Mouse (Mus musculus) limb, embryonic 11.5 days (tissue): Measurements from ENCODE around the gene Kcnq4. TPM values are rescaled to one million over a fixed set of nuclear protein-coding genes. Genes with fewer than 3 reads are reported as not detected.

Source experiments
- ATAC-seq: fragments of 200-750 bp; cut with Nextera tagmentation; 2 replicates; pipeline ENCODE4 v1.8.0; 2017; ENCODE audit warnings: low read depth; ENCODE audit not compliant: insufficient number of reproducible peaks, low FRiP score, low TSS enrichment
- DNase-seq: peaks from one replicate; pipeline ENCODE4 v3.0.0-alpha.2; 2015; ENCODE audit warnings: low spot score
- H3K27ac ChIP-seq: fragments of 300-500 bp; sonication (generic); replicated peaks from 2 replicates; pipeline ENCODE4 v1.5.1; 2014; ENCODE audit warnings: low read depth, mild to moderate bottlenecking, low read length
- H3K27me3 ChIP-seq: fragments of 300-500 bp; sonication (generic); 2 replicates; pipeline ENCODE4 v1.6.1; 2014; ENCODE audit warnings: mild to moderate bottlenecking, low read length, mixed read lengths; ENCODE audit not compliant: control insufficient read depth, insufficient read depth
- H3K36me3 ChIP-seq: fragments of 300-500 bp; sonication (generic); 2 replicates; pipeline ENCODE4 v1.6.1; 2014; ENCODE audit warnings: mild to moderate bottlenecking, low read length, moderate library complexity, mixed read lengths; ENCODE audit not compliant: control insufficient read depth, insufficient read depth
- H3K4me1 ChIP-seq: fragments of 300-500 bp; sonication (generic); 2 replicates; pipeline ENCODE4 v1.6.1; 2014; ENCODE audit warnings: low read length, mixed read lengths; ENCODE audit not compliant: control insufficient read depth, insufficient read depth
- H3K4me2 ChIP-seq: fragments of 300-500 bp; sonication (generic); 2 replicates; pipeline ENCODE4 v1.6.1; 2014; ENCODE audit warnings: low read depth, mild to moderate bottlenecking, moderate library complexity; ENCODE audit not compliant: severe bottlenecking
- H3K4me3 ChIP-seq: fragments of 300-500 bp; sonication (generic); 2 replicates; pipeline ENCODE4 v1.5.1; 2014; ENCODE audit warnings: low read depth, low read length
- H3K9ac ChIP-seq: fragments of 300-500 bp; sonication (generic); 2 replicates; pipeline ENCODE4 v1.6.1; 2014; ENCODE audit warnings: mild to moderate bottlenecking, low read length
- H3K9me3 ChIP-seq: fragments of 300-500 bp; sonication (generic); 2 replicates; pipeline ENCODE4 v1.6.1; 2016; ENCODE audit warnings: low read length; ENCODE audit not compliant: control insufficient read depth
- WGBS: fragments of 180-500 bp; shearing (Covaris S2); extraction: QIAGEN DNeasy Blood & Tissue Kit; methylation state at CpG from one replicate; pipeline ENCODE4 v1.1.7; 2014; 5-methylcytosine and 5-hydroxymethylcytosine counted together
- polyA plus RNA-seq: library from polyadenylated mRNA; unstranded; fragments of >200 nt; fragmentation: Nextera tagmentation; extraction: Ambion mirVana; gene quantifications from 2 replicates; pipeline ENCODE4 v1.2.1, GENCODE M21; 2014

Gene Kcnq4
- polyA plus RNA-seq, 1 experiment from 2014 or later, result 5.1 TPM

DNA sequence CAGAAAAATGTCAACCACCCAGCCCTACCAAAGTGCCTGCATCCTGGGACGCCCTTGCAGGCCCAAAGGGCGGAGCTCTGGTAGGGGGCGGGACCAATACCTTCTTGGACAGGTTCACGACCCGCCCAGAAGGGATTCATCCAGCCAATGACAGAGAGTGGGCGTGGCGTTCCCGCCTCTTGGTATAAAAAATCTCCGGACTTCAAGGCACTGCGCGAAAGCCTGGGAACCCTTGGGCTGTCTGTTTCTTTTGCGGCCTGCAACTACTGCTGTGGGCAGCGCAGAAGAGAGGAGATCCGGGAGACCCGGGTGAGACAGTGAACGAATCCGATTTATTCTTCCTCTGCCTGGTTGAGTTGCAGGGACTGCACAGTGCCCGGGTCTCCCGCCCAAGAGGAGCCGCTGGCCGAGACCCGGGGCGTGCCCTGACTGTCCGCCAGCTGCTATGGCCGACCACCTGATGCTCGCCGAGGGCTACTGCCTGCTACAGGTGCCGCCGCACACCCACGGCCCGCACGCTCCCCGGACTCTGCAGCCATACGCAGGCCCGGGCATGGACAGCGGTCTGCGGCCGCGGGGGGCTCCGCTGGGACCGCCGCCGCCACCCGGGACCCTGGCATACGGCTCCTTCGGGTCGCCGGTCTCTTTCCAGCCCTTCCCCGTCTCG lies 81.9 kb downstream of the Kcnq4 start, which contains the start of gene Cited4:
Gene Cited4 (plus strand): TSS at position 215 of the 667 bp plus-strand sequence.
- Histone ChIP-seq H3K9me3 (no peaks in the 10 kb centered on the region), H3K27ac (no peak within 1 kb of the TSS), H3K4me1 (peaks cover 12% of the 10 kb centered on the region), H3K27me3 (peaks cover 30% of the 10 kb centered on the region), H3K4me2 (peak within 1 kb of the TSS; percentile 100), H3K9ac (peak within 1 kb of the TSS; percentile 35), H3K36me3 (no peaks in the 10 kb centered on the region), H3K4me3 (peak within 1 kb of the TSS; percentile 53)
- peak; percentile 88 for ATAC-seq
- DNase-seq, result peak; percentile 90
- WGBS, result under 1% methylated on average over 50 of the region's 50 CpGs

DNA sequence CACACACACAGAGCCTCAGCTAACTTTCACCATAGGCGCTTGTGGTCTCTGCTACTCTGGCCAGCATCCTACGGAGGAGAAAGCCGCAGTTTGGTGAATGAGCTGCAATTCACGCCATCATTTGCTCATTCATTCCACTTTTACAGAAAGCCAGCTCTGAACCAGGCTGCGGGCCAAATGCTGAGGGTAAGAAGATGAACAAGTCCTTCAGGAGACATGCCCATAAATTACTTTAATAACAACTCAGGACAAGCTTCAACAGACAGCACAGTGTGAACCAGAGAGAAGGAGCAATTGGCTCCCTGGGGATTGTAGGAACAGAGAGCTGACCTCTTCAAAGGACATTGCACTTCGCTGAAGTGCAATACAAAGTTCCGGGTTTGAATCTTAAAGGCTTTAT lies 82.6 kb downstream of the Kcnq4 start:
- ATAC-seq (no peak), DNase-seq (no peak)
- Histone ChIP-seq H3K4me1 (peaks cover 12% of the 10 kb centered on the region), H3K9ac (no peak overlapping the region), H3K4me2 (no peak overlapping the region), H3K4me3 (no peak overlapping the region), H3K36me3 (no peaks in the 10 kb centered on the region), H3K27ac (no peak overlapping the region), H3K9me3 (no peaks in the 10 kb centered on the region), H3K27me3 (peaks cover 30% of the 10 kb centered on the region)
- WGBS, result 34% methylated on average over 7 of the region's 7 CpGs

DNA sequence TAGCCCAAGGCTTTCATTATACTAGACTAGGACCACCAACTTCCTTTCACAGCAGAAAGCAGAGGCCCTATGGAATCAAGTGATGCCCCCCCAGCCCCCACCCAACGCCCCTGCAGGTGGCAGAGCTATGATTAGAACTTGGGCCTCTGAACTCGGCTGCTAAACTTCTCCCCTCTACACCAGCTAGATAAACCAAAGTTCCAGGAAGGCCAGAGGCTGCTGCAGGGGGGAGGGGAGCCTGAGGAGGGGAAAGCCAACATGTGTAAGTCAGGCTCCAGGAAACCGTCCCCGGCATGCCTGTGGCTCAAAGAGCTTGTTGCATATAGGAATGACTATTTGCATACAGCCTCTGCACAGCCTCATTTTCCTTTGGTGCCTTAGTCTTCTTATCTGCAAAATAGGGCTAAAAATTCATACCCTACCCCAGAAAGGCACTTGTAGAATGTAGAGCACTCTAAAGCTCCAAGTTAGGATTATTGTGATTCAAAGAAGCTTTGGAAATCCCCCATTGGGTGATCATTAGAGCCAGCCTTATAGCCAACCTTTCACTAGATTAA lies 83.2 kb downstream of the Kcnq4 start:
- Histone ChIP-seq H3K27ac (no peak overlapping the region), H3K36me3 (no peaks in the 10 kb centered on the region), H3K4me2 (no peak overlapping the region), H3K4me3 (no peak overlapping the region), H3K4me1 (peaks cover 12% of the 10 kb centered on the region), H3K9me3 (no peaks in the 10 kb centered on the region), H3K27me3 (peaks cover 30% of the 10 kb centered on the region), H3K9ac (no peak overlapping the region)
- 35% methylated on average over 4 of the region's 4 CpGs for WGBS
- ATAC-seq, result no peak
- DNase-seq, result no peak

DNA sequence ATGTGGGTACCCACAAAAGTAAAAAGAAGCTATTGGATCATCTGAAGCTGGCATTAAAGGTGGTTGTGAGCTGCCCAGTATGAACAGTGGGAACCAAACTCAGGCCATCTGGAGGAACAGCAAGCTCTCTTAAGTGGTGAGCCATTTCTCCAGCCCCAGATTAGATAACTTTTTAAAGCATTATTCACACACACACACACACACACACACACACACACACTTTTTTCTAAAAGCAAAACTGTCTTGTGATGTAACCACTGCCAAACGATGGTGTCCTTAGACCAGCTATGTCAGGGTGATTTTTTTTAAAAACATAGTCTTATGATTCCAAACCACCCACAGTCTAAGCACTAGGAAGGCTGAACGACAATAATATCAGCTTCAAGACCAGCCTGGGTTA lies 83.8 kb downstream of the Kcnq4 start:
- Histone ChIP-seq H3K9me3 (no peaks in the 10 kb centered on the region), H3K4me3 (no peak overlapping the region), H3K36me3 (no peaks in the 10 kb centered on the region), H3K4me2 (no peak overlapping the region), H3K27me3 (peaks cover 30% of the 10 kb centered on the region), H3K4me1 (peaks cover 12% of the 10 kb centered on the region), H3K9ac (no peak overlapping the region), H3K27ac (no peak overlapping the region)
- ATAC-seq (no peak), DNase-seq (no peak)
- 75% methylated on average over 2 of the region's 2 CpGs for WGBS

DNA sequence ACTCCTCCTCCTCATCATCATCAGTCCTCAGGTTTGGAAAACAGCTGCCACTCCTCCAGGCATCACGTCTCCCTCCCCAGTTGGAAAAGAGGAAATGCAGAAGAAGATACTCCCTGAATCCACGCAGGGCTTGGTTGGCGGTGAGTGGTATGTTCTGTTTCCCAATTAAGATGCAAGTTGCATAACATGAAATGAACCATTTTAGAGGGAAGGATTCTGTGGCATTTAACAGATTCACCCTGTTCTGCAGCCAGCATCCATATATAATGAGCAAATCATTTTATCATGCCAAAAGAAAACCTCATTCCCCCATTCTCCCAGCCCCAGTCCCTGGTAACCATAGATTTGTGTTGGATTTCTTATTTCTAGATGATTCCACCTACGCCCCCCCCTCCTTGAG lies 87.9 kb downstream of the Kcnq4 start:
- ATAC-seq, result no peak
- Histone ChIP-seq H3K27me3 (no peaks in the 10 kb centered on the region), H3K4me2 (no peak overlapping the region), H3K9me3 (no peaks in the 10 kb centered on the region), H3K27ac (no peak overlapping the region), H3K4me3 (no peak overlapping the region), H3K36me3 (no peaks in the 10 kb centered on the region), H3K9ac (no peak overlapping the region), H3K4me1 (no peaks in the 10 kb centered on the region)
- no peak for DNase-seq
- 70% methylated on average over 4 of the region's 4 CpGs for WGBS

DNA sequence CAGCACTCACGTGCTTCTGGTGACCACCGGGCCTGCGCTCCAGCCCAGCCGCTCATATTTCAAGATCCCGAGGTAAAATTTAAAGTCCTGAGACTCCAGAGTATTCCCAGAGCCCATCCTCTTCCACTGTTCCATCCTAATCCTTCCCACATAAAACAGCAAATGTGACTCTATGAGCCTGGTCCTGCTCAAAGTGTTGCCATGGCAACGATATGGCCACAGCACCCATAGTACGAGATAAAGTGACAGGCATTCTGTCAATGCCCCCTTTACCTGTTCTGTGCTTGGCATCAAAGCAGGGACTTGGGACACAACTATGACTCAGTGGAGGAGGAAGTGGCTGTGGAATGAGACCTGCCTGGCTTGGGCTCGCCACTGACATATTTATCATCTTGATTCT lies 92.5 kb downstream of the Kcnq4 start:
- Histone ChIP-seq H3K36me3 (no peaks in the 10 kb centered on the region), H3K9me3 (no peaks in the 10 kb centered on the region), H3K4me2 (no peak overlapping the region), H3K9ac (no peak overlapping the region), H3K27ac (no peak overlapping the region), H3K27me3 (peaks cover under 1% of the 10 kb centered on the region; the same call in 1 of the 2 replicates), H3K4me3 (no peak overlapping the region), H3K4me1 (no peaks in the 10 kb centered on the region)
- no peak for DNase-seq
- no peak for ATAC-seq
- WGBS, result 78% methylated on average over 8 of the region's 8 CpGs

DNA sequence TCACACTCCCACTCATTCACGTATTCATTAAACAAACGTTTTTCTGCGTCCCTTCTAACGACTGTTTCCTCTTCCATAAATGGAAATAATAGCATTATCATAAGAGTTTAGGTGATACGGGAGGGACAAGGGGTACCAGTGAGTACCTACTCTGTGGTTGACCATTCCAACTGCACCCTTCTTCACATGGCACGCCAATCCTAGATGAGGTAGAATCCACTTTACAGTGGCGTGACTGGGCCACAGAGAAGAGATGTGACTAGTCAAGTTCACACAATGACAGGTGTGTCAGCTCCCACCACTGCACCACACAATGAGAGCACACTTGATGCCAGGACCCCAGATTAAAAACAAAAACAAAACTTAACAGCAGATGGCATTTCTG lies 98.2 kb downstream of the Kcnq4 start:
- Histone ChIP-seq H3K4me1 (no peaks in the 10 kb centered on the region; the same call in 1 of the 2 replicates), H3K4me3 (peak overlapping the region; percentile 21; the same call in 1 of the 2 replicates), H3K27me3 (peaks cover 25% of the 10 kb centered on the region), H3K4me2 (peak overlapping the region; percentile 76), H3K27ac (no peak overlapping the region), H3K36me3 (no peaks in the 10 kb centered on the region), H3K9ac (no peak overlapping the region), H3K9me3 (no peaks in the 10 kb centered on the region)
- WGBS, result 25% methylated on average over 7 of the region's 7 CpGs
- no peak for DNase-seq
- ATAC-seq, result no peak

DNA sequence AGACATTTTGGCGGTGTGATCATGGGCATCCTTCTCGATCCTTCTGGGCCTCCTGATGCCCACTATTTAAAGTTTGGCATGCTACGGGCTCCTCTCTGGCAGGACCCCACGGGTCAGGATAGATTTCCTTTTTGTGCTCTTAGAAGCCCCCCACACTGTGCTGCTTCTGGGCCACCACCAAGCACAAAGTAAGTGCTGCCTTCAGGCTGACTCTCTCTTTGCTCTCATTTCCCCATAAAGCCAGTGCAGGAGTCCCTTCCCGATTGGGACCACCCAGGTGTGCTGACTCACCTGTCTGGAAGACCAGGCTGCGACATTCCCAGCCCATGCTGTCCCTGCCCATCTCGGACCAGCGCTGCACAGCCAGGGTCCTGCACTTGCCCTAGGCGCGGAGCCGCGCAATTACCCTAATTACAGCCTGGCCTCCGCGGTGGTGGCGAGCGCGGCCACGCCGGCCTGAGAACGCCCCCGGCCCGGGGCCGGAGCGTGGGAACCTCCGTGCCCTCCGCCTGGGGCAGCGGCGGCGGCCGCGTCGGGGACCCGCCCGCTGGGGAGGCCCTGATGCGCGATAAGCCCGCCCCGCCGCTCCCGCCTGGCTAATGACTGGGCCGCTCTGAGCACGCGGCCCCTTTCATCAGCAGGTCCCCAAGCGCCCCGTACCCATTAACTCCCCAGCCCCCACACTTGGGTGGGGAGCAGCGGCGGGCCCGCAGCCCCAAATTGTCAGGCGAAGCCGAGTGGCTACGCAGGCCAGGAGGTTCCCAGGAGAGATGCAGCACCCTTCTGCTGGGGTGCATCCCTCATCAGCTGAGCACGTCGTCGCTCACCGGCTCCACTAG lies 98.8 kb downstream of the Kcnq4 start:
- Histone ChIP-seq H3K4me2 (peak overlapping the region; percentile 76), H3K9me3 (no peaks in the 10 kb centered on the region), H3K4me1 (no peaks in the 10 kb centered on the region; the same call in 1 of the 2 replicates), H3K4me3 (peak overlapping the region; percentile 21), H3K27me3 (peaks cover 25% of the 10 kb centered on the region), H3K27ac (no peak overlapping the region), H3K9ac (no peak overlapping the region), H3K36me3 (no peaks in the 10 kb centered on the region)
- DNase-seq (peak; percentile 51), ATAC-seq (peak; percentile 60)
- 4% methylated on average over 53 of the region's 55 CpGs for WGBS
